Mouse (Mus musculus): Measurements from ENCODE around the gene Slc25a12.
A peak's percentile ranks its signal among the peaks of the same experiment; 100 is the strongest.

Gene Slc25a12

GRCm38 (mm10) chr2:71250841-71251240 lies 116.7 kb downstream of the Slc25a12 start:
- peak; percentile 51 for DNase-seq (ENCODE audit: low read depth, low spot score)

- DNase-seq (ENCODE audit: low read depth, low spot score) = no peak
Measured at GRCm38 (mm10) chr2:71248071-71248470, 119.5 kb downstream of the Slc25a12 start.

GRCm38 (mm10) chr2:71246096-71246495 lies 121.5 kb downstream of the Slc25a12 start:
- no peak for DNase-seq (ENCODE audit: low read depth, low spot score)

GRCm38 (mm10) chr2:71245416-71245815 lies 122.1 kb downstream of the Slc25a12 start:
- DNase-seq (ENCODE audit: low read depth, low spot score) = no peak

- no peak for DNase-seq (ENCODE audit: low read depth, low spot score)
Measured at GRCm38 (mm10) chr2:71244807-71245206, 122.7 kb downstream of the Slc25a12 start.

- peak; percentile 30 for DNase-seq (ENCODE audit: low read depth, low spot score)
Measured at GRCm38 (mm10) chr2:71243058-71243672, 124.4 kb downstream of the Slc25a12 start.

GRCm38 (mm10) chr2:71242180-71242579 lies 125.4 kb downstream of the Slc25a12 start:
- peak; percentile 36 for DNase-seq (ENCODE audit: low read depth, low spot score)

GRCm38 (mm10) chr2:71241505-71241904 lies 126.0 kb downstream of the Slc25a12 start:
- peak; percentile 21 for DNase-seq (ENCODE audit: low read depth, low spot score)

GRCm38 (mm10) chr2:71236009-71236408 lies 131.5 kb downstream of the Slc25a12 start:
- DNase-seq (ENCODE audit: low read depth, low spot score) = no peak

- DNase-seq (ENCODE audit: low read depth, low spot score) = no peak
Measured at GRCm38 (mm10) chr2:71235420-71235819, 132.1 kb downstream of the Slc25a12 start.

GRCm38 (mm10) chr2:71232976-71233375 lies 134.6 kb downstream of the Slc25a12 start:
- no peak for DNase-seq (ENCODE audit: low read depth, low spot score)

- no peak for DNase-seq (ENCODE audit: low read depth, low spot score)
Measured at GRCm38 (mm10) chr2:71231951-71232350, 135.6 kb downstream of the Slc25a12 start.

GRCm38 (mm10) chr2:71229603-71230002 lies 137.9 kb downstream of the Slc25a12 start:
- DNase-seq (ENCODE audit: low read depth, low spot score) = no peak

GRCm38 (mm10) chr2:71227398-71227797 lies 140.2 kb downstream of the Slc25a12 start:
- no peak for DNase-seq (ENCODE audit: low read depth, low spot score)
